Mouse (Mus musculus) CH12.LX (cell line): ENCODE data around the gene Adpgk. TPM values are rescaled to one million over a fixed set of nuclear protein-coding genes. Genes with fewer than 3 reads are reported as not detected.

Experiments used
- DNase-seq: peaks from one replicate; pipeline ENCODE4 v3.0.0-alpha.2; 2013; ENCODE audit errors: extremely low read depth
- H3K27ac ChIP-seq: 2 replicates; pipeline ENCODE4 v1.5.1; 2012; ENCODE audit warnings: low read depth, mild to moderate bottlenecking, control low read depth, moderate library complexity; ENCODE audit not compliant: insufficient read depth
- H3K27me3 ChIP-seq: replicated peaks from 2 replicates; pipeline ENCODE3; 2012; ENCODE audit warnings: inconsistent platforms
- H3K36me3 ChIP-seq, 2 experiments: replicated peaks in 1 of 2; 2 replicates each; pipeline versions ENCODE3 to v1.6.1; 2012; ENCODE audit warnings: inconsistent platforms in 1 of 2, low read length in 1 of 2, mild to moderate bottlenecking in 1 of 2, mixed read lengths in 1 of 2, moderate library complexity in 1 of 2; ENCODE audit not compliant: control insufficient read depth in 1 of 2, insufficient read depth in 1 of 2
- H3K4me1 ChIP-seq, 2 experiments: 2 replicates each; pipeline ENCODE4 v1.6.1; 2012; ENCODE audit warnings: inconsistent platforms in 1 of 2, moderate library complexity in 1 of 2; ENCODE audit not compliant: insufficient read depth in 2 of 2, control insufficient read depth in 1 of 2
- H3K4me2 ChIP-seq: 2 replicates; pipeline ENCODE4 v1.6.1; 2012; ENCODE audit warnings: low read depth, mild to moderate bottlenecking, control low read depth; ENCODE audit not compliant: poor library complexity, insufficient read depth, severe bottlenecking
- H3K4me3 ChIP-seq, 3 experiments: fragments of 150-350 bp in 1 of 3; sonication (generic) in 1 of 3; replicated peaks in 1 of 3; 2 replicates each; pipeline versions ENCODE3 to v1.5.1; 2011 to 2012; ENCODE audit warnings: low read depth in 2 of 3, low read length in 2 of 3, mild to moderate bottlenecking in 2 of 3, moderate library complexity in 2 of 3, control low read depth in 1 of 3, improper control_type of control experiment in 1 of 3, inconsistent platforms in 1 of 3, mixed read lengths in 1 of 3; ENCODE audit not compliant: poor library complexity in 1 of 3
- H3K79me2 ChIP-seq: replicated peaks from 2 replicates; pipeline ENCODE4 v1.6.1; 2012; ENCODE audit warnings: mild to moderate bottlenecking, moderate library complexity; ENCODE audit not compliant: control insufficient read depth, poor library complexity, insufficient read depth, severe bottlenecking; ENCODE audit errors: extremely low read depth
- H3K9ac ChIP-seq: 2 replicates; pipeline ENCODE4 v1.6.1; 2012; ENCODE audit warnings: low read depth, mild to moderate bottlenecking, control low read depth, moderate library complexity; ENCODE audit not compliant: insufficient read depth
- H3K9me3 ChIP-seq: replicated peaks from 2 replicates; pipeline ENCODE3; 2012; ENCODE audit warnings: low read length, inconsistent platforms, mixed read lengths
- CHD1 ChIP-seq: IDR thresholded peaks from 2 replicates; pipeline ENCODE4 v1.6.1; 2012; ENCODE audit warnings: low read depth, low read length, improper control_type of control experiment, inconsistent platforms
- CHD2 ChIP-seq: IDR thresholded peaks from 2 replicates; pipeline ENCODE4 v1.6.1; 2011; ENCODE audit warnings: low read length, improper control_type of control experiment
- CTCF ChIP-seq, 2 experiments: IDR thresholded peaks in 1 of 2; conservative IDR thresholded peaks in 1 of 2; 2 replicates each; pipeline ENCODE4 v1.5.1; 2011 to 2012; ENCODE audit warnings: low read depth in 2 of 2, low read length in 2 of 2, improper control_type of control experiment in 1 of 2, inconsistent platforms in 1 of 2, mild to moderate bottlenecking in 1 of 2, moderate library complexity in 1 of 2
- ELF1 ChIP-seq: IDR thresholded peaks from 2 replicates; pipeline ENCODE4 v1.6.1; 2014; ENCODE audit warnings: low read depth, mild to moderate bottlenecking, inconsistent platforms, low read length, improper control_type of control experiment
- EP300 ChIP-seq: IDR thresholded peaks from 2 replicates; pipeline ENCODE4 v1.6.1; 2011; ENCODE audit warnings: low read length, improper control_type of control experiment
- ETS1 ChIP-seq: conservative IDR thresholded peaks from 2 replicates; pipeline ENCODE4 v1.6.1; 2012; ENCODE audit warnings: low read depth, mild to moderate bottlenecking, inconsistent platforms, low read length, improper control_type of control experiment, moderate library complexity
- GABPA ChIP-seq: IDR thresholded peaks from 2 replicates; pipeline ENCODE4 v1.6.1; 2012; ENCODE audit warnings: low read depth, low read length, improper control_type of control experiment, inconsistent platforms; ENCODE audit not compliant: insufficient replicate concordance
- HCFC1 ChIP-seq: IDR thresholded peaks from 2 replicates; pipeline ENCODE4 v1.6.1; 2012; ENCODE audit warnings: low read depth, mild to moderate bottlenecking, inconsistent platforms, low read length, improper control_type of control experiment
- KAT2A ChIP-seq: IDR thresholded peaks from 2 replicates; pipeline ENCODE4 v1.6.1; 2012; ENCODE audit warnings: low read length, improper control_type of control experiment, inconsistent platforms; ENCODE audit not compliant: insufficient replicate concordance
- MAX ChIP-seq: IDR thresholded peaks from 2 replicates; pipeline ENCODE4 v1.6.1; 2011; ENCODE audit warnings: low read length, improper control_type of control experiment
- MAZ ChIP-seq: IDR thresholded peaks from 2 replicates; pipeline ENCODE4 v1.6.1; 2012; ENCODE audit warnings: low read depth, mild to moderate bottlenecking, inconsistent platforms, low read length, improper control_type of control experiment, moderate library complexity
- MEF2A ChIP-seq: IDR thresholded peaks from 2 replicates; pipeline ENCODE4 v1.6.1; 2014; ENCODE audit warnings: low read depth, mild to moderate bottlenecking, inconsistent platforms, low read length, improper control_type of control experiment, borderline replicate concordance
- MYC ChIP-seq: IDR thresholded peaks from 2 replicates; pipeline ENCODE4 v1.6.1; 2011; ENCODE audit warnings: low read depth, mild to moderate bottlenecking, improper control_type of control experiment, low read length
- NELFE ChIP-seq: IDR thresholded peaks from 2 replicates; pipeline ENCODE4 v1.6.1; 2011; ENCODE audit warnings: low read depth, low read length, improper control_type of control experiment
- NRF1 ChIP-seq: IDR thresholded peaks from 2 replicates; pipeline ENCODE4 v1.6.1; 2014; ENCODE audit warnings: low read depth, mild to moderate bottlenecking, inconsistent platforms, low read length, improper control_type of control experiment, moderate library complexity
- PAX5 ChIP-seq: IDR thresholded peaks from 2 replicates; pipeline ENCODE4 v1.6.1; 2012; ENCODE audit warnings: low read length, inconsistent platforms, mixed read lengths
- POLR2A ChIP-seq: IDR thresholded peaks from 2 replicates; pipeline ENCODE4 v1.6.1; 2011; ENCODE audit warnings: low read depth, mild to moderate bottlenecking, improper control_type of control experiment, low read length
- POLR2AphosphoS2 ChIP-seq: IDR thresholded peaks from 2 replicates; pipeline ENCODE4 v1.6.1; 2011; ENCODE audit warnings: low read depth, low read length, improper control_type of control experiment
- RAD21 ChIP-seq: IDR thresholded peaks from 2 replicates; pipeline ENCODE4 v1.6.1; 2011; ENCODE audit warnings: low read depth, mild to moderate bottlenecking, low read length, improper control_type of control experiment, moderate library complexity
- SIN3A ChIP-seq: IDR thresholded peaks from 2 replicates; pipeline ENCODE4 v1.6.1; 2012; ENCODE audit warnings: low read length, improper control_type of control experiment, inconsistent platforms
- SMC3 ChIP-seq: IDR thresholded peaks from 2 replicates; pipeline ENCODE4 v1.6.1; 2011; ENCODE audit warnings: low read depth, low read length, improper control_type of control experiment
- TBP ChIP-seq: conservative IDR thresholded peaks from 2 replicates; pipeline ENCODE4 v1.6.1; 2011; ENCODE audit warnings: low read depth, low read length, improper control_type of control experiment
- UBTF ChIP-seq: IDR thresholded peaks from 2 replicates; pipeline ENCODE4 v1.6.1; 2012; ENCODE audit warnings: low read depth, mild to moderate bottlenecking, inconsistent platforms, low read length, improper control_type of control experiment, moderate library complexity
- USF2 ChIP-seq: conservative IDR thresholded peaks from 2 replicates; pipeline ENCODE4 v1.6.1; 2011; ENCODE audit warnings: low read depth, low read length, improper control_type of control experiment
- ZC3H11A ChIP-seq: IDR thresholded peaks from 2 replicates; pipeline ENCODE4 v1.6.1; 2012; ENCODE audit warnings: low read depth, mild to moderate bottlenecking, inconsistent platforms, low read length, improper control_type of control experiment
- ZNF384 ChIP-seq: IDR thresholded peaks from 2 replicates; pipeline ENCODE4 v1.6.1; 2012; ENCODE audit warnings: low read depth, low read length, improper control_type of control experiment, inconsistent platforms
- dilution Hi-C: fragments of 300-500 bp; cut with MboI; formaldehyde crosslinking; loops from 2 replicates; pipeline ENCODE4 v1.14.3; 2020; ENCODE audit warnings: low sequenced_read_pairs; ENCODE audit not compliant: extremely low pct_unique_long_range_greater_than_20kb, extremely low pct_ligation_motif_present
- in situ Hi-C: fragments of 300-500 bp; cut with MboI; formaldehyde crosslinking; loops from 3 replicates; pipeline ENCODE4 v1.14.3; 2019; ENCODE audit warnings: low sequenced_read_pairs, low pct_ligation_motif_present, low pct_unique_long_range_greater_than_20kb, mixed read lengths
- polyA plus RNA-seq: library from polyadenylated mRNA; unstranded; fragments of >175 nt; gene quantifications from 2 replicates; pipeline ENCODE4 v1.2.1, GENCODE M21; 2012; ENCODE audit warnings: low read depth; ENCODE audit not compliant: insufficient read length
- total RNA-seq, 2 experiments: library from RNA; depleted of rRNA; stranded (reverse); fragments of 300-350 nt in 1 of 2; fragments of >200 nt in 1 of 2; gene quantifications; 2 replicates each; pipeline ENCODE4 v1.2.3; 2012 to 2014

Adpgk gene
- total and polyA plus RNA-seq, 3 experiments = 45.2 to 57.4 (median 48.4) TPM

GRCm38 (mm10) chr9:59269728-59270127 is 21.6 kb upstream of the Adpgk start:
- dilution Hi-C loops = no loop called here
- H3K4me1 ChIP-seq = peaks cover 6 to 13% of the 10 kb centered on the region in 2 experiments
- no peaks in the 10 kb centered on the region for H3K9me3 ChIP-seq
- H3K36me3 ChIP-seq = no peaks in the 10 kb centered on the region
- H3K27me3 ChIP-seq = no peaks in the 10 kb centered on the region
- TF ChIP-seq POLR2AphosphoS2 (no peak), SIN3A (no peak), UBTF (no peak), HCFC1 (no peak), ELF1 (peak; percentile 64), CTCF (conservative IDR thresholded peaks at IDR 0.05 in 1 of 2, IDR thresholded peaks at IDR 0.05 in 1 of 2; ENCODE audit: low read depth in 2 of 2, low read length in 2 of 2) (peak in 1 of 2 experiments; percentile 55; a peak in 2 of 4 replicates), RAD21 (no peak; the same call in 1 of the 2 replicates), USF2 (no peak), GABPA (no peak), MAZ (no peak), KAT2A (no peak), MEF2A (no peak), CHD1 (no peak), SMC3 (peak; percentile 34)
- TF ChIP-seq, all 38 proteins: peak for 3
- H3K4me3 ChIP-seq = no peak overlapping the region
- in situ Hi-C loops = no loop called here
- no peak overlapping the region for H3K9ac ChIP-seq
- DNase-seq = no peak
- H3K4me2 ChIP-seq = no peak overlapping the region
- H3K27ac ChIP-seq = no peak overlapping the region
- H3K79me2 ChIP-seq = no peaks in the 10 kb centered on the region

GRCm38 (mm10) chr9:59271081-59271480 is 20.3 kb upstream of the Adpgk start:
- Histone ChIP-seq H3K4me1 (peaks cover 6 to 13% of the 10 kb centered on the region in 2 experiments), H3K79me2 (no peaks in the 10 kb centered on the region), H3K27me3 (no peaks in the 10 kb centered on the region), H3K9ac (no peak overlapping the region), H3K27ac (no peak overlapping the region), H3K36me3 (no peaks in the 10 kb centered on the region), H3K9me3 (no peaks in the 10 kb centered on the region), H3K4me3 (no peak overlapping the region), H3K4me2 (no peak overlapping the region)
- dilution Hi-C loops (no loop called here), in situ Hi-C loops (no loop called here)
- no peak for DNase-seq
- no peak for TF ChIP-seq SMC3

GRCm38 (mm10) chr9:59271711-59272110 is 19.6 kb upstream of the Adpgk start:
- Histone ChIP-seq H3K9ac (no peak overlapping the region), H3K9me3 (no peaks in the 10 kb centered on the region), H3K27ac (no peak overlapping the region), H3K4me2 (no peak overlapping the region), H3K4me3 (no peak overlapping the region), H3K4me1 (peaks cover 6 to 13% of the 10 kb centered on the region in 2 experiments), H3K36me3 (no peaks in the 10 kb centered on the region), H3K79me2 (no peaks in the 10 kb centered on the region), H3K27me3 (no peaks in the 10 kb centered on the region)
- in situ Hi-C loops = no loop called here
- dilution Hi-C loops = no loop called here
- TF ChIP-seq HCFC1 (no peak), SMC3 (no peak), UBTF (no peak), EP300 (peak; percentile 17; the same call in 1 of the 2 replicates), ETS1 (no peak), CHD2 (no peak), POLR2A (no peak), ZC3H11A (no peak), MYC (no peak), ELF1 (no peak), POLR2AphosphoS2 (no peak), TBP (no peak), MAX (peak; percentile 13; the same call in 1 of the 2 replicates), ZNF384 (no peak), PAX5 (no peak), NRF1 (no peak), NELFE (no peak)
- DNase-seq = no peak
